In the genomic region with DNA sequence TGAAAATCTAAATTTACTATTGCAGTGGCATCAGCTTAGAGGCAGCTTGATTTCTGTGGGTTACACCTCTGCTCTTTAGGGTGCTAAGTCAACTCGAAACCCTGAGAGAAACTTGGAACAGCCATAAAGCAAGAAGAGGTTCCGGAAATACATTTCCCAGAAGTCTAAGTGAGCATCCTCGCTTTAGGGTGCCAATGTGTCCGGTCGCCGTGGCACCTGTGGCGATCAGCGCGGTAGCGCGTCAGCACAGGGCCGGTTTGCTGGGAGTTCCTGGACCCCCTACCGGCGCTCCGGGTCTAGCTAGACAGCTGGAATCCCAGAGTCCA, we compare ENCODE assay signal across 8 mouse cellular contexts. TPM values are rescaled to one million over a fixed set of nuclear protein-coding genes. Genes with fewer than 3 reads are reported as not detected.
DNase-seq lines count a peak whose midpoint lies in the region; ATAC-seq and TF ChIP-seq lines count a peak whose summit lies in the region.

No protein-coding gene starts in this region.

- H3K4me2 ChIP-seq in heart, embryonic 14.5 days (ENCODE audit: low read length): peak overlapping the region; percentile 69
- H3K4me2 ChIP-seq in hindbrain, embryonic 13.5 days: peak overlapping the region; percentile 54
- H3K4me2 ChIP-seq in midbrain, embryonic 11.5 days: peak overlapping the region; percentile 54

- H3K79me2 ChIP-seq in MEL (ENCODE audit: control insufficient read depth, insufficient read depth, low read length, poor library complexity): no peaks in the 10 kb centered on the region; the same call in 1 of the 2 replicates

- no peaks in the 10 kb centered on the region for H3K9me3 ChIP-seq in heart, embryonic 14.5 days (ENCODE audit: control insufficient read depth, low read length)
- H3K9me3 ChIP-seq in MEL (replicated peaks; ENCODE audit: insufficient read depth, low read length): no peaks in the 10 kb centered on the region
- no peaks in the 10 kb centered on the region for H3K9me3 ChIP-seq in hindbrain, embryonic 13.5 days
- no peaks in the 10 kb centered on the region for H3K9me3 ChIP-seq in midbrain, embryonic 11.5 days (ENCODE audit: control insufficient read depth, low read length)

- TF ChIP-seq EP300 in MEL (IDR thresholded peaks at IDR 0.05; ENCODE audit: low read depth in 1 of 2, low read length in 2 of 2): 0 out of 4 replicates have a peak, but pooled peaks of 1 of the 2 experiments have one; percentile 5

- no peak for ATAC-seq in heart, embryonic 14.5 days (ENCODE audit: insufficient number of reproducible peaks, insufficient read depth, low FRiP score, low read depth)
- ATAC-seq in hindbrain, embryonic 13.5 days (ENCODE audit: low FRiP score): no peak
- ATAC-seq in midbrain, embryonic 11.5 days (ENCODE audit: low FRiP score): no peak

- DNase-seq in heart, postnatal 10 days: no peak
- no peak for DNase-seq in MEL (ENCODE audit: low read depth, low spot score)
- no peak for DNase-seq in midbrain, embryonic 11.5 days (ENCODE audit: low spot score, missing footprints)
- no peak for DNase-seq in thymus, postnatal 36 days
- DNase-seq in testis, postnatal 10 days (ENCODE audit: low spot score): no peak
- DNase-seq in yolk sac, embryonic 10.5 days (ENCODE audit: low spot score): no peak

- 0 out of 2 replicates have a peak, but pooled peaks cover 4% of the 10 kb centered on the region for H3K36me3 ChIP-seq in heart, embryonic 14.5 days (ENCODE audit: control insufficient read depth, insufficient read depth, low read length)
- peaks cover 0 to 3% of the 10 kb centered on the region in 2 experiments; a peak in 1 of 4 replicates for H3K36me3 ChIP-seq in MEL (ENCODE audit: control insufficient read depth in 1 of 2, insufficient read depth in 2 of 2, low read length in 2 of 2)
- H3K36me3 ChIP-seq in hindbrain, embryonic 13.5 days: no peaks in the 10 kb centered on the region; the same call in 1 of the 2 replicates
- H3K36me3 ChIP-seq in midbrain, embryonic 11.5 days (ENCODE audit: control insufficient read depth, insufficient read depth, low read length): no peaks in the 10 kb centered on the region

- no peak for TF ChIP-seq POLR2A in MEL (IDR thresholded peaks at IDR 0.05; ENCODE audit: control insufficient read depth in 1 of 2, insufficient read depth in 1 of 2, low read depth in 1 of 2, low read length in 2 of 2, poor library complexity in 1 of 2)

- H3K4me1 ChIP-seq in heart, embryonic 14.5 days (ENCODE audit: control insufficient read depth in 2 of 2, insufficient read depth in 2 of 2, low read length in 2 of 2): peaks cover 0 to 4% of the 10 kb centered on the region in 2 experiments; a peak in 1 of 4 replicates
- peaks cover 4 to 6% of the 10 kb centered on the region in 2 experiments; a peak in 3 of 4 replicates for H3K4me1 ChIP-seq in MEL (ENCODE audit: control insufficient read depth in 1 of 2, insufficient read depth in 2 of 2, low read length in 2 of 2)
- peaks cover 12% of the 10 kb centered on the region for H3K4me1 ChIP-seq in hindbrain, embryonic 13.5 days (replicated peaks)
- H3K4me1 ChIP-seq in midbrain, embryonic 11.5 days (ENCODE audit: control insufficient read depth, insufficient read depth, low read length): peaks cover 4% of the 10 kb centered on the region; the same call in 1 of the 2 replicates

- no peak for TF ChIP-seq RAD21 in MEL (IDR thresholded peaks at IDR 0.05; ENCODE audit: low read depth, low read length)

- no peak for TF ChIP-seq CTCF in MEL (IDR thresholded peaks at IDR 0.05 in 2 of 3, conservative IDR thresholded peaks at IDR 0.05 in 1 of 3; ENCODE audit: control insufficient read depth in 1 of 3, insufficient read depth in 1 of 3, low read depth in 2 of 3, low read length in 3 of 3, poor library complexity in 1 of 3, severe bottlenecking in 1 of 3)

- intact Hi-C loops in heart, postnatal 10 days (cut with DNase I): loop anchor here (5.0 kb wide), 3 partner anchors 223 to 577 kb away; a partner anchor contains a TSS

- peak overlapping the region; percentile 64 to 92 for H3K4me3 ChIP-seq in heart, embryonic 14.5 days (ENCODE audit: control insufficient read depth in 1 of 2, insufficient read depth in 1 of 2, low read depth in 1 of 2, low read length in 2 of 2)
- H3K4me3 ChIP-seq in MEL (ENCODE audit: control insufficient read depth in 1 of 2, insufficient read depth in 1 of 2, low read depth in 2 of 2, low read length in 2 of 2): peak overlapping the region; percentile 63 to 70
- H3K4me3 ChIP-seq in hindbrain, embryonic 13.5 days: peak overlapping the region; percentile 62
- peak overlapping the region; percentile 58 for H3K4me3 ChIP-seq in midbrain, embryonic 11.5 days (ENCODE audit: low read depth, low read length)

- 3% methylated on average over 15 of the region's 15 CpGs for WGBS in heart, embryonic 14.5 days
- 3% methylated on average over 15 of the region's 15 CpGs for WGBS in hindbrain, embryonic 13.5 days
- WGBS in midbrain, embryonic 11.5 days: 4% methylated on average over 15 of the region's 15 CpGs

- no peaks in the 10 kb centered on the region for H3K27me3 ChIP-seq in heart, embryonic 14.5 days (ENCODE audit: control insufficient read depth, insufficient read depth, low read length)
- no peaks in the 10 kb centered on the region for H3K27me3 ChIP-seq in MEL (ENCODE audit: control insufficient read depth in 1 of 2, insufficient read depth in 2 of 2, low read length in 2 of 2)
- H3K27me3 ChIP-seq in hindbrain, embryonic 13.5 days: no peaks in the 10 kb centered on the region
- no peaks in the 10 kb centered on the region for H3K27me3 ChIP-seq in midbrain, embryonic 11.5 days (ENCODE audit: control insufficient read depth, insufficient read depth, low read length)

- peak overlapping the region in 1 of 2 experiments; percentile 80; a peak in 2 of 4 replicates for H3K27ac ChIP-seq in heart, embryonic 14.5 days (replicated peaks in 1 of 2; ENCODE audit: control insufficient read depth in 1 of 2, insufficient read depth in 1 of 2, low read depth in 2 of 2, low read length in 2 of 2)
- H3K27ac ChIP-seq in MEL (ENCODE audit: control insufficient read depth, low read depth, low read length): no peak overlapping the region
- H3K27ac ChIP-seq in hindbrain, embryonic 13.5 days: peak overlapping the region; percentile 96
- H3K27ac ChIP-seq in midbrain, embryonic 11.5 days (ENCODE audit: low read depth, low read length): peak overlapping the region; percentile 87; the same call in 1 of the 2 replicates

- peak overlapping the region; percentile 77 for H3K9ac ChIP-seq in heart, embryonic 14.5 days (ENCODE audit: low read length)
- H3K9ac ChIP-seq in MEL (ENCODE audit: control insufficient read depth, low read depth, low read length, poor library complexity, severe bottlenecking): peak overlapping the region; percentile 72
- peak overlapping the region; percentile 75 for H3K9ac ChIP-seq in hindbrain, embryonic 13.5 days
- H3K9ac ChIP-seq in midbrain, embryonic 11.5 days (ENCODE audit: low read length): peak overlapping the region; percentile 61

TF ChIP-seq in MEL, 35 proteins besides CTCF, POLR2A, EP300 and RAD21 (continues in another document):
- TF ChIP-seq MYC (IDR thresholded peaks at IDR 0.05; ENCODE audit: low read depth, low read length): no peak

RNA-seq across cellular contexts. Expression of a gene that starts 0.6 kb away (rescaled TPM):
- 1.4 and 1.8 TPM in 2 replicates for polyA plus RNA-seq in heart, embryonic 14.5 days (2014; fragmentation: Nextera tagmentation; extraction: Ambion mirVana)
- under 1 TPM; 0.72 to 0.92 TPM for total RNA-seq in heart, postnatal 10 days (2021)
- 0.77 and 0.85 TPM in 2 replicates for total RNA-seq in MEL (2012; rRNA removed)
- 1 to 10 TPM in 1 of 2 experiments, not detected in 1; 2.4 TPM for polyA plus RNA-seq in MEL (2012; ENCODE audit: insufficient read depth in 1 of 2, insufficient read length in 2 of 2, low read depth in 1 of 2, low replicate concordance in 2 of 2, missing spikeins in 1 of 2)
- polyA plus RNA-seq in hindbrain, embryonic 13.5 days (2015; fragmentation: Nextera tagmentation; extraction: Ambion mirVana): 6.0 and 6.7 TPM in 2 replicates
- 1.3 and 2.7 TPM in 2 replicates for polyA plus RNA-seq in midbrain, embryonic 11.5 days (2014; fragmentation: Nextera tagmentation; extraction: Ambion mirVana)

RNA-seq across cellular contexts. Expression of a gene that starts 15.8 kb away (rescaled TPM):
- 151 and 180 TPM in 2 replicates for polyA plus RNA-seq in heart, embryonic 14.5 days (2014; fragmentation: Nextera tagmentation; extraction: Ambion mirVana)
- 100 to 1,000 TPM; 185 to 188 TPM for total RNA-seq in heart, postnatal 10 days (2021)
- 134 and 148 TPM in 2 replicates for total RNA-seq in MEL (2012; rRNA removed)
- polyA plus RNA-seq in MEL (2012; ENCODE audit: insufficient read depth in 1 of 2, insufficient read length in 2 of 2, low read depth in 1 of 2, low replicate concordance in 2 of 2, missing spikeins in 1 of 2): 100 to 1,000 TPM in 1 of 2 experiments, not detected in 1; 336 TPM
- 80.3 and 95.9 TPM in 2 replicates for polyA plus RNA-seq in hindbrain, embryonic 13.5 days (2015; fragmentation: Nextera tagmentation; extraction: Ambion mirVana)
- 152 and 166 TPM in 2 replicates for polyA plus RNA-seq in midbrain, embryonic 11.5 days (2014; fragmentation: Nextera tagmentation; extraction: Ambion mirVana)

RNA-seq across cellular contexts. Expression of a gene that starts 19.3 kb away (rescaled TPM):
- polyA plus RNA-seq in heart, embryonic 14.5 days (2014; fragmentation: Nextera tagmentation; extraction: Ambion mirVana): 153 and 165 TPM in 2 replicates
- total RNA-seq in heart, postnatal 10 days (2021): 100 to 1,000 TPM; 137 to 143 TPM
- 94.9 and 100 TPM in 2 replicates for total RNA-seq in MEL (2012; rRNA removed)
- 100 to 1,000 TPM in 1 of 2 experiments, not detected in 1; 180 TPM for polyA plus RNA-seq in MEL (2012; ENCODE audit: insufficient read depth in 1 of 2, insufficient read length in 2 of 2, low read depth in 1 of 2, low replicate concordance in 2 of 2, missing spikeins in 1 of 2)
- polyA plus RNA-seq in hindbrain, embryonic 13.5 days (2015; fragmentation: Nextera tagmentation; extraction: Ambion mirVana): 181 and 184 TPM in 2 replicates
- 133 and 140 TPM in 2 replicates for polyA plus RNA-seq in midbrain, embryonic 11.5 days (2014; fragmentation: Nextera tagmentation; extraction: Ambion mirVana)

RNA-seq across cellular contexts. Expression of a gene that starts 41.0 kb away (rescaled TPM):
- polyA plus RNA-seq in heart, embryonic 14.5 days (2014; fragmentation: Nextera tagmentation; extraction: Ambion mirVana): not detected in 2 replicates
- total RNA-seq in heart, postnatal 10 days (2021): not detected
- total RNA-seq in MEL (2012; rRNA removed): not detected in 2 replicates
- polyA plus RNA-seq in MEL (2012; ENCODE audit: insufficient read depth in 1 of 2, insufficient read length in 2 of 2, low read depth in 1 of 2, low replicate concordance in 2 of 2, missing spikeins in 1 of 2): not detected
- polyA plus RNA-seq in hindbrain, embryonic 13.5 days (2015; fragmentation: Nextera tagmentation; extraction: Ambion mirVana): 0.03 and 0.04 TPM in 2 replicates
- polyA plus RNA-seq in midbrain, embryonic 11.5 days (2014; fragmentation: Nextera tagmentation; extraction: Ambion mirVana): not detected in 2 replicates

RNA-seq across cellular contexts. Expression of a gene that starts 44.1 kb away (rescaled TPM):
- polyA plus RNA-seq in heart, embryonic 14.5 days (2014; fragmentation: Nextera tagmentation; extraction: Ambion mirVana): 12.8 and 17.2 TPM in 2 replicates
- 10 to 100 TPM in 1 of 2 experiments, 1 to 10 TPM in 1; 9.7 to 11.8 TPM for total RNA-seq in heart, postnatal 10 days (2021)
- 15.8 and 16.8 TPM in 2 replicates for total RNA-seq in MEL (2012; rRNA removed)
- polyA plus RNA-seq in MEL (2012; ENCODE audit: insufficient read depth in 1 of 2, insufficient read length in 2 of 2, low read depth in 1 of 2, low replicate concordance in 2 of 2, missing spikeins in 1 of 2): 10 to 100 TPM in 1 of 2 experiments, not detected in 1; 36.3 TPM
- polyA plus RNA-seq in hindbrain, embryonic 13.5 days (2015; fragmentation: Nextera tagmentation; extraction: Ambion mirVana): 37.0 and 37.4 TPM in 2 replicates
- 25.7 and 32.8 TPM in 2 replicates for polyA plus RNA-seq in midbrain, embryonic 11.5 days (2014; fragmentation: Nextera tagmentation; extraction: Ambion mirVana)
